Mouse (Mus musculus): ENCODE measurements around the gene Svep1.

Gene Svep1

GRCm38 (mm10) chr4:58082588-58082987 is 124.1 kb downstream of the Svep1 start:
- DNase-seq (ENCODE audit: low spot score): peak; percentile 27

GRCm38 (mm10) chr4:58079631-58080030 is 127.0 kb downstream of the Svep1 start:
- peak; percentile 8 for DNase-seq (ENCODE audit: low spot score)

GRCm38 (mm10) chr4:58077950-58078349 is 128.7 kb downstream of the Svep1 start:
- DNase-seq (ENCODE audit: low spot score): no peak

- no peak for DNase-seq (ENCODE audit: low spot score)
Observed at GRCm38 (mm10) chr4:58077536-58077935, 129.1 kb downstream of the Svep1 start.

- DNase-seq (ENCODE audit: low spot score): no peak
Observed at GRCm38 (mm10) chr4:58072888-58073287, 133.8 kb downstream of the Svep1 start.

GRCm38 (mm10) chr4:58068886-58069285 is 137.8 kb downstream of the Svep1 start:
- no peak for DNase-seq (ENCODE audit: low spot score)

GRCm38 (mm10) chr4:58064721-58065120 is 141.9 kb downstream of the Svep1 start:
- DNase-seq (ENCODE audit: low spot score): no peak

- DNase-seq (ENCODE audit: low spot score): no peak
Observed at GRCm38 (mm10) chr4:58062933-58063332, 143.7 kb downstream of the Svep1 start.

- DNase-seq (ENCODE audit: low spot score): no peak
Observed at GRCm38 (mm10) chr4:58055653-58056052, 151.0 kb downstream of the Svep1 start.

- DNase-seq (ENCODE audit: low spot score): no peak
Observed at GRCm38 (mm10) chr4:58054441-58054840, 152.2 kb downstream of the Svep1 start.

- DNase-seq (ENCODE audit: low spot score): no peak
Observed at GRCm38 (mm10) chr4:58050746-58051145, 155.9 kb downstream of the Svep1 start.

- no peak for DNase-seq (ENCODE audit: low spot score)
Observed at GRCm38 (mm10) chr4:58050276-58050675, 156.4 kb downstream of the Svep1 start.

GRCm38 (mm10) chr4:58044833-58045232 is 161.8 kb downstream of the Svep1 start:
- DNase-seq (ENCODE audit: low spot score): no peak

- DNase-seq (ENCODE audit: low spot score): no peak
Observed at GRCm38 (mm10) chr4:58044356-58044755, 162.3 kb downstream of the Svep1 start.

GRCm38 (mm10) chr4:58040093-58040492 is 166.6 kb downstream of the Svep1 start:
- DNase-seq (ENCODE audit: low spot score): no peak

GRCm38 (mm10) chr4:58037096-58037705 is 169.5 kb downstream of the Svep1 start:
- DNase-seq (ENCODE audit: low spot score): no peak

- no peak for DNase-seq (ENCODE audit: low spot score)
Observed at GRCm38 (mm10) chr4:58034663-58035062, 172.0 kb downstream of the Svep1 start.

GRCm38 (mm10) chr4:58032714-58033113 is 173.9 kb downstream of the Svep1 start:
- no peak for DNase-seq (ENCODE audit: low spot score)

GRCm38 (mm10) chr4:58009024-58009423 is 197.6 kb downstream of the Svep1 start, which contains the start of gene Txndc8:
Gene Txndc8, minus strand, starts transcription at chr4:58009124.
- no peak for DNase-seq (ENCODE audit: low spot score)

- no peak for DNase-seq (ENCODE audit: low spot score)
Observed at GRCm38 (mm10) chr4:58003501-58003900, 203.2 kb downstream of the Svep1 start.

Measured in left cerebral cortex, adult 11 months (tissue).